Mouse (Mus musculus) myocyte (in vitro differentiated cells): ENCODE measurements at regions not wholly inside any gene's neighbourhood (a gene's known extent, or its start where the extent isn't known, plus 50 kb on each side); places are given as distances from the start of the nearest gene placed in this dataset.

Experiments
- CEBPB ChIP-seq: IDR thresholded peaks from 2 replicates; pipeline ENCODE4 v1.6.1; 2011; ENCODE audit warnings: mild to moderate bottlenecking, moderate library complexity; ENCODE audit not compliant: poor library complexity, insufficient read depth, severe bottlenecking
- E2F4 ChIP-seq: IDR thresholded peaks from one replicate; pipeline ENCODE4 v1.6.1; 2011; ENCODE audit warnings: mild to moderate bottlenecking, control low read depth, moderate library complexity; ENCODE audit not compliant: insufficient read depth
- MAX ChIP-seq: IDR thresholded peaks from one replicate; pipeline ENCODE4 v1.6.1; 2011; ENCODE audit warnings: low read depth, mild to moderate bottlenecking, control low read depth
- MYOG ChIP-seq, 3 experiments: IDR thresholded peaks; one replicate each; pipeline ENCODE4 v1.6.1; 2011; ENCODE audit warnings: control low read depth in 2 of 3, low read depth in 2 of 3, mild to moderate bottlenecking in 2 of 3; ENCODE audit not compliant: insufficient read length in 2 of 3, control insufficient read depth in 1 of 3, insufficient read depth in 1 of 3
- POLR2A ChIP-seq: IDR thresholded peaks from one replicate; pipeline ENCODE4 v1.6.1; 2011; ENCODE audit warnings: low read depth, mild to moderate bottlenecking, control low read depth, moderate library complexity; ENCODE audit not compliant: insufficient read length
- POLR2AphosphoS2 ChIP-seq: IDR thresholded peaks from one replicate; pipeline ENCODE4 v1.6.1; 2011; ENCODE audit warnings: low read depth, control low read depth; ENCODE audit not compliant: insufficient read length
- REST ChIP-seq: IDR thresholded peaks from one replicate; pipeline ENCODE4 v1.6.1; 2011; ENCODE audit warnings: mild to moderate bottlenecking, control low read depth, moderate library complexity; ENCODE audit not compliant: insufficient read depth, insufficient read length
- TCF12 ChIP-seq: IDR thresholded peaks from one replicate; pipeline ENCODE4 v1.6.1; 2011; ENCODE audit warnings: mild to moderate bottlenecking, control low read depth; ENCODE audit not compliant: poor library complexity, insufficient read depth, severe bottlenecking
- TCF3 ChIP-seq: IDR thresholded peaks from one replicate; pipeline ENCODE4 v1.6.1; 2011; ENCODE audit warnings: low read depth, control low read depth; ENCODE audit not compliant: insufficient read length
- USF1 ChIP-seq: IDR thresholded peaks from one replicate; pipeline ENCODE4 v1.6.1; 2011; ENCODE audit warnings: low read depth, mild to moderate bottlenecking, control low read depth, moderate library complexity

DNA sequence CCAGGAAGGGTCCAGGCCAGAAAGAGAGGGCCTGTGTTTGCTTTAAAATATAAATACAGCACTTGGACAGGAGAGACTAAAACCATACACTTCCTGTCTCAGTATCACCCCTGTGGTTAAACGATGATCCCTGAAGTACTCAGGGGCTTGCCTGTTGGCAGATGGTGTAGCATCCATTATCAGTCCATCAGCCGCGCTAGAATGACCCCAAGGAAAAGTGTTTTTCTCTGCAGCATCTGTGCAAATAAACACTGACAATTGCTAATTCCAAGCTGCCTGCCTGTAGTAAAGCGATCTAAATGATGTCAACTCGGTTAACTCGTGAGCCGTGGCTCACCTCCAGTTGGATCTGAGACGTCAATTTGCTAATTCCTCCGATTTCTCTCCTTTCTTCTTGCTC is 130.4 kb upstream of the Adamts18 start:
- TF ChIP-seq USF1 (no peak), POLR2A (no peak), E2F4 (no peak), TCF12 (no peak), MAX (no peak), REST (no peak), CEBPB (no peak), POLR2AphosphoS2 (no peak), TCF3 (no peak), MYOG (IDR thresholded peaks at IDR 0.05; ENCODE audit: control insufficient read depth in 1 of 3, insufficient read depth in 1 of 3, insufficient read length in 2 of 3, low read depth in 2 of 3) (no peak)
